In the genomic region with DNA sequence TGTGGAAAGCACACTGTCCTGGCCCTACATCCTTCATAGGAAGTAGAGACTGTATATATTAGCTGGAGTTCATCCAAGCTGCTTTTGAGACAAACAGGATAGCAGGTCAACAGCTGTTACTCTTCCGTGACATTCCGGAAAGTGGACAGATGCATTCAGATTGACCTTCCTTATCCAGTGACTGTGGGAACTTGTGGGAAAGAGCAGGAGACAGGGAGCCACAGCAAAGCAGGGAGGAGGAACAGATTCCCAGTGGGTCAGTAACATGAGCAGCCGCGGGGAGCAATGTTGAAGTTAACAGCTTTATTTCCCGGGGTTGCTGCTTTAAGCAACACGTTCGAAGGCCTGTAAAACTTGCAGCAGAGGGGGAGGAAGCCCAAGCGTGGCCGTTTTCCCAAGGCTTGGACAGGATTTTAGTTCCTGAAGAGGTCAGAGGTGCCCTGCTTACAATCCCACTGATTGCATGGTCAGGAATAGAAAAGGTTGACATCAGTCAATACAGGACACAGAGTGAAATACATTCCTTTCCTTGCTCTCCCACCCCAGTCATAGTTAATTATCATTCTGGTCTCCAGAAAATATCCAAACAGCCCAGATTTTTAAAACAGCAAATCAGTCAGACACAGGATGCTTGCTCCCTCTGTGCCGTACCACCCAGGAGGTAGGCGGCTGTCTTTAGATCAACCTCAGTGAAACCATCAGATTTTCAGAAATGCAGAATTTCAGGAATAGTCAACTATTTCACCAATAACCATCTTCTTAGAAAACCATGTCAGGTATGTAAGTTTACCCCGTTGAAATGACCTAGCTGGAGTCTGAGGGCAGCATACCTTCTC, we compare ENCODE assay signal across 8 mouse cellular contexts. TPM values are rescaled to one million over a fixed set of nuclear protein-coding genes. Genes with fewer than 3 reads are reported as not detected.
DNase-seq lines count a peak whose midpoint lies in the region; ATAC-seq and TF ChIP-seq lines count a peak whose summit lies in the region.

No protein-coding gene starts in this region.

- WGBS in lung, embryonic 14.5 days: 27% methylated on average over 12 of the region's 12 CpGs
- 80% methylated on average over 12 of the region's 12 CpGs for WGBS in forebrain, embryonic 10.5 days
- 81% methylated on average over 12 of the region's 12 CpGs for WGBS in forebrain, embryonic 13.5 days

- intact Hi-C loops in left cerebral cortex, postnatal 14 days (cut with DNase I): loop anchor here (10.0 kb wide), 1 partner anchor 110 kb away; no protein-coding TSS in a partner anchor

- H3K4me1 ChIP-seq in lung, embryonic 14.5 days (ENCODE audit: insufficient read depth): no peaks in the 10 kb centered on the region
- H3K4me1 ChIP-seq in forebrain, embryonic 10.5 days: no peaks in the 10 kb centered on the region
- no peaks in the 10 kb centered on the region for H3K4me1 ChIP-seq in forebrain, embryonic 13.5 days

- H3K36me3 ChIP-seq in lung, embryonic 14.5 days (ENCODE audit: insufficient read depth): no peaks in the 10 kb centered on the region
- no peaks in the 10 kb centered on the region for H3K36me3 ChIP-seq in forebrain, embryonic 10.5 days (replicated peaks)
- no peaks in the 10 kb centered on the region for H3K36me3 ChIP-seq in forebrain, embryonic 13.5 days (ENCODE audit: poor library complexity, severe bottlenecking)

- TF ChIP-seq CTCF in lung, embryonic 14.5 days (IDR thresholded peaks at IDR 0.05; ENCODE audit: low read depth): no peak

- no peaks in the 10 kb centered on the region for H3K27me3 ChIP-seq in lung, embryonic 14.5 days (ENCODE audit: insufficient read depth, low read length)
- no peaks in the 10 kb centered on the region for H3K27me3 ChIP-seq in forebrain, embryonic 10.5 days (ENCODE audit: poor library complexity, severe bottlenecking)
- no peaks in the 10 kb centered on the region for H3K27me3 ChIP-seq in forebrain, embryonic 13.5 days

- H3K9me3 ChIP-seq in lung, embryonic 14.5 days (ENCODE audit: low read depth, low read length): no peaks in the 10 kb centered on the region
- no peaks in the 10 kb centered on the region; the same call in 1 of the 2 replicates for H3K9me3 ChIP-seq in forebrain, embryonic 10.5 days
- H3K9me3 ChIP-seq in forebrain, embryonic 13.5 days (replicated peaks): no peaks in the 10 kb centered on the region

- peak; percentile 50 for DNase-seq in embryo, embryonic 10 days (ENCODE audit: low spot score)
- peak; percentile 38 for DNase-seq in gastrocnemius, postnatal 10 days
- peak; percentile 53 for DNase-seq in kidney, adult 11 months
- peak; percentile 93 for DNase-seq in lung, embryonic 14.5 days
- DNase-seq in forebrain, embryonic 10.5 days (ENCODE audit: extremely low spot score, low spot score): no peak
- DNase-seq in layer of hippocampus, adult 9-10 months (ENCODE audit: low spot score): no peak
- no peak for DNase-seq in left cerebral cortex, postnatal 14 days (ENCODE audit: low spot score in 2 of 2)

- H3K9ac ChIP-seq in lung, embryonic 14.5 days: no peak overlapping the region
- H3K9ac ChIP-seq in forebrain, embryonic 13.5 days: no peak overlapping the region

- ATAC-seq in lung, embryonic 14.5 days (ENCODE audit: insufficient read depth): peak; percentile 97
- no peak for ATAC-seq in forebrain, embryonic 13.5 days

- peak overlapping the region; percentile 63 for H3K27ac ChIP-seq in lung, embryonic 14.5 days (ENCODE audit: low read depth)
- no peak overlapping the region for H3K27ac ChIP-seq in forebrain, embryonic 10.5 days
- no peak overlapping the region for H3K27ac ChIP-seq in forebrain, embryonic 13.5 days

- peak overlapping the region; percentile 14; the same call in 1 of the 2 replicates for H3K4me2 ChIP-seq in lung, embryonic 14.5 days
- H3K4me2 ChIP-seq in forebrain, embryonic 13.5 days: no peak overlapping the region

- H3K4me3 ChIP-seq in lung, embryonic 14.5 days (ENCODE audit: low read depth, low read length): no peak overlapping the region
- no peak overlapping the region for H3K4me3 ChIP-seq in forebrain, embryonic 10.5 days
- no peak overlapping the region for H3K4me3 ChIP-seq in forebrain, embryonic 13.5 days

RNA-seq across cellular contexts. Expression of a gene that starts 18.7 kb away (rescaled TPM):
- total RNA-seq in gastrocnemius, postnatal 10 days (2021): 1 to 10 TPM; 3.4 to 5.1 TPM
- polyA plus RNA-seq in lung, embryonic 14.5 days (2014; fragmentation: Nextera tagmentation; extraction: Ambion mirVana): 0.16 TPM in 1 of 2 replicates, not detected in the other
- 0.02 and 0.09 TPM in 2 replicates for polyA plus RNA-seq in forebrain, embryonic 10.5 days (2016; fragmentation: Nextera tagmentation; extraction: Ambion mirVana)
- under 1 TPM; 0.20 to 0.34 TPM for total RNA-seq in left cerebral cortex, postnatal 14 days (2021)
- polyA plus RNA-seq in forebrain, embryonic 13.5 days (2015; fragmentation: Nextera tagmentation; extraction: Ambion mirVana): 0.04 and 0.05 TPM in 2 replicates

Comparison
In these comparisons a context has a peak if more than half of its experiments do, and no peak if none do; other contexts are left out.
1. DNase-seq: peak in embryo, embryonic 10 days (single experiment), gastrocnemius, postnatal 10 days (single experiment), kidney, adult 11 months (single experiment) and lung, embryonic 14.5 days (single experiment); none in forebrain, embryonic 10.5 days (single experiment), layer of hippocampus, adult 9-10 months (single experiment) and left cerebral cortex, postnatal 14 days (0 of 2).